Mouse (Mus musculus): ENCODE results near the gene Lyrm1.

- TF ChIP-seq POLR2A (IDR thresholded peaks at IDR 0.05; ENCODE audit: extremely low read depth, insufficient read depth, low read length) (no peak), CTCF (IDR thresholded peaks at IDR 0.05; ENCODE audit: extremely low read depth, insufficient read depth, low read length) (peak; percentile 98)
These were observed 46.6 kb upstream of the Lyrm1 start for GRCm38 (mm10) chr7:119849096-119849495.

All from cortical plate, adult 2 months (tissue).